Mouse (Mus musculus): ENCODE data around the gene Fam185a.

Gene Fam185a

GRCm38 (mm10) chr5:21426666-21427065 lies 1.9 kb downstream of the Fam185a start:
- DNase-seq (ENCODE audit: low spot score): no peak

GRCm38 (mm10) chr5:21434148-21434929 lies 9.6 kb downstream of the Fam185a start:
- DNase-seq (ENCODE audit: low spot score): no peak

GRCm38 (mm10) chr5:21436471-21436975 lies 11.8 kb downstream of the Fam185a start:
- DNase-seq (ENCODE audit: low spot score): no peak

- no peak for DNase-seq (ENCODE audit: low spot score)
Measured at GRCm38 (mm10) chr5:21438428-21438827, 13.7 kb downstream of the Fam185a start.

GRCm38 (mm10) chr5:21439446-21440110 lies 14.8 kb downstream of the Fam185a start:
- no peak for DNase-seq (ENCODE audit: low spot score)

- DNase-seq (ENCODE audit: low spot score): no peak
Measured at GRCm38 (mm10) chr5:21440833-21441530, 16.2 kb downstream of the Fam185a start.

GRCm38 (mm10) chr5:21467387-21467786 lies 42.6 kb downstream of the Fam185a start:
- DNase-seq (ENCODE audit: low spot score): no peak

- DNase-seq (ENCODE audit: low spot score): no peak
Measured at GRCm38 (mm10) chr5:21468100-21468499, 43.3 kb downstream of the Fam185a start.

GRCm38 (mm10) chr5:21478428-21478827 lies 53.7 kb downstream of the Fam185a start:
- no peak for DNase-seq (ENCODE audit: low spot score)

- DNase-seq (ENCODE audit: low spot score): no peak
Measured at GRCm38 (mm10) chr5:21479746-21480145, 55.0 kb downstream of the Fam185a start.

GRCm38 (mm10) chr5:21481521-21481920 lies 56.8 kb downstream of the Fam185a start:
- DNase-seq (ENCODE audit: low spot score): no peak

- DNase-seq (ENCODE audit: low spot score): no peak
Measured at GRCm38 (mm10) chr5:21482446-21483222, 57.9 kb downstream of the Fam185a start.

- no peak for DNase-seq (ENCODE audit: low spot score)
Measured at GRCm38 (mm10) chr5:21483275-21483674, 58.5 kb downstream of the Fam185a start.

- DNase-seq (ENCODE audit: low spot score): no peak
Measured at GRCm38 (mm10) chr5:21485197-21485829, 60.6 kb downstream of the Fam185a start.

GRCm38 (mm10) chr5:21486798-21487197 lies 62.0 kb downstream of the Fam185a start:
- no peak for DNase-seq (ENCODE audit: low spot score)

- no peak for DNase-seq (ENCODE audit: low spot score)
Measured at GRCm38 (mm10) chr5:21487306-21487705, 62.5 kb downstream of the Fam185a start.

- no peak for DNase-seq (ENCODE audit: low spot score)
Measured at GRCm38 (mm10) chr5:21487716-21488115, 63.0 kb downstream of the Fam185a start.

- no peak for DNase-seq (ENCODE audit: low spot score)
Measured at GRCm38 (mm10) chr5:21488506-21488905, 63.7 kb downstream of the Fam185a start.

GRCm38 (mm10) chr5:21489135-21489534 lies 64.4 kb downstream of the Fam185a start:
- DNase-seq (ENCODE audit: low spot score): no peak

GRCm38 (mm10) chr5:21491469-21491868 lies 66.7 kb downstream of the Fam185a start:
- no peak for DNase-seq (ENCODE audit: low spot score)

- no peak for DNase-seq (ENCODE audit: low spot score)
Measured at GRCm38 (mm10) chr5:21492213-21492612, 67.5 kb downstream of the Fam185a start.

All from yolk sac, embryonic 10.5 days (tissue).